15 mouse cellular contexts compared by ENCODE assay signal in the genomic region with DNA sequence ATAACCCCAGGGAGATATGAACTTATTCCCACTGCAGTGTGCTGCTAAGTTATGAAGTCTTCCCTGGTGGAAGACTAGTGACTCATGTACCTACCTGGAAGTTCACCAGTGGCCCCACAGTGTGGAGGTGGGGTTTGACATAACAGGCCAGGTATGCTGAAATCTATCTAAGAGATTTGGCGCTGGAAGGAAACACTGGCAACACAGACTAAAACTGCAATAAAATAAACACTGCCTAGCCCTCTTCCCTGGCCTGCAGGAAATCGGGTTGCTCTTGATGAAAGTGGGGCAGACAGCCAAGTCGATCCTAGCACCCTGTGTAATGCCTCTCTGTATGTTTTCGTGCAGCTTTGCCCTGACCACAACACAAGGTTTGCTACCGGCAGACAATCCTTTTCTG.
DNase-seq lines count a peak whose midpoint lies in the region; ATAC-seq lines count a peak whose summit lies in the region.
"Had no signal": no experiment of that assay in that cellular context is flagged by ENCODE, and none has a peak within 500 bp of the region (broad histone marks: within the 10 kb centered on the region; RNA-seq: fewer than 3 reads in every experiment).

No protein-coding gene starts in this region.

- peak overlapping the region; percentile 75; the same call in 1 of the 2 replicates for H3K27ac ChIP-seq in hindbrain, embryonic 10.5 days
- H3K27ac ChIP-seq in hindbrain, embryonic 11.5 days (ENCODE audit: low read depth, low read length) = no peak overlapping the region
- H3K27ac ChIP-seq: intestine, embryonic 15.5 days; limb, embryonic 15.5 days had no signal

- no peak overlapping the region for H3K9ac ChIP-seq in hindbrain, embryonic 11.5 days (ENCODE audit: low read depth, low read length)
- H3K9ac ChIP-seq: intestine, embryonic 15.5 days; limb, embryonic 15.5 days had no signal

- 90% methylated on average over 5 of the region's 5 CpGs for WGBS in hindbrain, embryonic 10.5 days
- WGBS in hindbrain, embryonic 11.5 days = 87% methylated on average over 5 of the region's 5 CpGs

- H3K36me3 ChIP-seq in hindbrain, embryonic 10.5 days = peaks cover 12% of the 10 kb centered on the region; the same call in 1 of the 2 replicates
- no peaks in the 10 kb centered on the region for H3K36me3 ChIP-seq in hindbrain, embryonic 11.5 days (ENCODE audit: control insufficient read depth, insufficient read depth, low read length)
- H3K36me3 ChIP-seq: G1E; intestine, embryonic 15.5 days; limb, embryonic 15.5 days had no signal

- H3K4me1 ChIP-seq in hindbrain, embryonic 10.5 days (replicated peaks) = peaks cover 19% of the 10 kb centered on the region
- H3K4me1 ChIP-seq in hindbrain, embryonic 11.5 days (replicated peaks; ENCODE audit: control insufficient read depth, insufficient read depth, low read length) = no peaks in the 10 kb centered on the region; the same call in 1 of the 2 replicates
- H3K4me1 ChIP-seq: intestine, embryonic 15.5 days had no signal

- DNase-seq in hindbrain, embryonic 10.5 days (ENCODE audit: low spot score) = no peak
- DNase-seq in hindbrain, embryonic 11.5 days (ENCODE audit: low spot score) = no peak
- peak; percentile 12 for DNase-seq in urinary bladder, postnatal 14 days (ENCODE audit: low spot score)
- DNase-seq in urinary bladder, postnatal 36 days (ENCODE audit: low spot score in 2 of 2) = no peak
- peak; percentile 17 for DNase-seq in lung, postnatal 25 days (ENCODE audit: low spot score)
- no peak for DNase-seq in Muller cell, postnatal 12 days (ENCODE audit: inconsistent ontology term)
- DNase-seq: cerebellum, adult 2 months; gastrocnemius, postnatal 25 days; kidney, postnatal 36 days; spleen, adult 18-20 months had no signal

- no peak for ATAC-seq in hindbrain, embryonic 11.5 days (ENCODE audit: low FRiP score)
- ATAC-seq in monocyte, adult 5-6 weeks (replicated peaks; ENCODE audit: insufficient number of reproducible peaks, low FRiP score, low TSS enrichment, poor library complexity, severe bottlenecking) = no peak
- ATAC-seq: intestine, embryonic 15.5 days had no signal

- no peaks in the 10 kb centered on the region; the same call in 1 of the 2 replicates for H3K27me3 ChIP-seq in hindbrain, embryonic 10.5 days (ENCODE audit: insufficient read depth, poor library complexity, severe bottlenecking)
- no peaks in the 10 kb centered on the region for H3K27me3 ChIP-seq in hindbrain, embryonic 11.5 days (ENCODE audit: control insufficient read depth, insufficient read depth, low read length)
- H3K27me3 ChIP-seq: intestine, embryonic 15.5 days; limb, embryonic 15.5 days had no signal

- H3K9me3 ChIP-seq in hindbrain, embryonic 10.5 days = peaks cover 15% of the 10 kb centered on the region
- H3K9me3 ChIP-seq in hindbrain, embryonic 11.5 days (ENCODE audit: control insufficient read depth, low read length) = no peaks in the 10 kb centered on the region
- H3K9me3 ChIP-seq: intestine, embryonic 15.5 days; limb, embryonic 15.5 days had no signal

- no peak overlapping the region for H3K4me3 ChIP-seq in hindbrain, embryonic 10.5 days
- no peak overlapping the region for H3K4me3 ChIP-seq in hindbrain, embryonic 11.5 days (ENCODE audit: low read depth, low read length)
- H3K4me3 ChIP-seq: intestine, embryonic 15.5 days; limb, embryonic 15.5 days; myocyte had no signal

- H3K4me2 ChIP-seq in hindbrain, embryonic 11.5 days (replicated peaks; ENCODE audit: low read depth, low read length) = no peak overlapping the region
- H3K4me2 ChIP-seq: intestine, embryonic 15.5 days; limb, embryonic 15.5 days had no signal

Comparison
In these comparisons a context has a peak if more than half of its experiments do, and no peak if none do; other contexts are left out.
1. DNase-seq: peak in urinary bladder, postnatal 14 days (single experiment) and lung, postnatal 25 days (single experiment); none in hindbrain, embryonic 10.5 days (single experiment), hindbrain, embryonic 11.5 days (single experiment), urinary bladder, postnatal 36 days (0 of 2) and Muller cell, postnatal 12 days (single experiment).